Mouse (Mus musculus): ENCODE measurements around the gene Gm6588. TPM values are rescaled to one million over a fixed set of nuclear protein-coding genes. Genes with fewer than 3 reads are reported as not detected.

The Gm6588 gene
- total RNA-seq, 4 experiments from 2014 or later, result not detected

GRCm38 (mm10) chr5:112468986-112469581 lies 19.9 kb downstream of the Gm6588 start:
- DNase-seq (ENCODE audit: low spot score in 2 of 2), result no peak

GRCm38 (mm10) chr5:112470144-112470543 lies 20.9 kb downstream of the Gm6588 start:
- peak in 1 of 2 experiments; percentile 60 for DNase-seq (ENCODE audit: low spot score in 2 of 2)

DNA sequence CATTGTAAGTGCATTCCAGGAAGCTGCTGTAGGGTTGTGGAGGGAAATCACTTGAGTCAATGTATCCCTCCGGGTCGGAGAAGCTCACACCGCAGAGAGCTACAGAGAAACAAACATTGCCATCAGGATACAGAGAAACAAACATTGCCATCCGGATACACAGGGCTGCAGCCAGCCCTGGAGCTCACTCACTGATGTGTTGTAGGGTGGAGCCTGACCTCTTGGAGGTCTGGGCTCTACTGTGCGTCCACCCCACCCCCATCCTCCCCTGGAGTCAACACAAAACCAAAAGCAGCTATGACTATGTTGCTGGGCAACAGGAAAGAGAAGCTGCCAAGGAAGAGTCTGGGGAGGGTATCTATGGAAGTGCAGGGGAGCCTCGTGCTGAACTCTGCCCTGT lies 24.2 kb downstream of the Gm6588 start:
- DNase-seq (ENCODE audit: low spot score in 2 of 2), result no peak

GRCm38 (mm10) chr5:112481946-112482410 lies 32.8 kb downstream of the Gm6588 start:
- DNase-seq (ENCODE audit: low spot score in 2 of 2), result no peak

DNA sequence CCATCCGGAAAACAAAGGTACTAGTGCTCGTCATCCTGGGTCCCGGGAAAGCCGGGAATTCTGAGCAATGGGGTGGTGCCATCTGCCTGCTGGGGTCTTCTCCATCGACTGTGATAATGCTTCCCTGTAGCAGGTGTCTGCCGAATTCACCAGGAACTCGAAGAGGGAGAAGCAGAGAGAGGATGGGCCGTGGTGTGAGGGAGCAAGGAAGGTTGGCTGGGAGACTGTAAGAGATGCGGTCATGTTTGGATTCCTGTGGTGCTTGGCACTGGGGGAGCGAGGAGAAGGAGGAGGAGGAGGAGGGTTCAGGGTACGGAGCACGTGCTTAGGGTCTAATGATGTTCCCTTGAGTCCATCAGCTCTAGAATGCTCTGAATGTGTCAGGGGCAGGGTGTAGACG lies 33.3 kb downstream of the Gm6588 start:
- no peak for DNase-seq (ENCODE audit: low spot score in 2 of 2)

- no peak for DNase-seq (ENCODE audit: low spot score in 2 of 2)
These were observed 33.8 kb downstream of the Gm6588 start for GRCm38 (mm10) chr5:112483030-112483429.

- DNase-seq (ENCODE audit: low spot score in 2 of 2), result peak; percentile 34 to 46
These were observed 35.9 kb downstream of the Gm6588 start for GRCm38 (mm10) chr5:112484924-112485715.

GRCm38 (mm10) chr5:112486415-112486814 lies 37.2 kb downstream of the Gm6588 start:
- no peak for DNase-seq (ENCODE audit: low spot score in 2 of 2)

DNA sequence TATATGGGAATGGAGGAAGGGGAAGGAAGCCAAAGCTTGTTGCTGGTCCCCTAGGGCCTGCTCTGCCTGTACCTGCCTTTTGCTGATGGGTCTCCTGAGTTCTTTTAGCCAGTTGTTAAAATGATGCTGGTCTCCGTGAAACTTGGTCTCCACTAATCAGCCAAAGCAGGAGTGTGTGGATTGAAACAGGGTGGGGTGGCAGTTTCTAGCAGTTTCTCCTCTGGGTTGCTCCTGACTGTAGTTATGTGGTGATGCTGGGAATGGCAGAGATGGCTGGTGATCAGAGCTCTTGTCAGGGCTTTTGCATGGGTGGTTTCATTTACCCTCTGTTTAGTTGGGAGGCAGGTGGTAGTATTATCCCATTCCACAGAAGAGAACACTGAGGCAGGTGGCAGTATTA lies 38.3 kb downstream of the Gm6588 start:
- no peak for DNase-seq (ENCODE audit: low spot score in 2 of 2)

DNA sequence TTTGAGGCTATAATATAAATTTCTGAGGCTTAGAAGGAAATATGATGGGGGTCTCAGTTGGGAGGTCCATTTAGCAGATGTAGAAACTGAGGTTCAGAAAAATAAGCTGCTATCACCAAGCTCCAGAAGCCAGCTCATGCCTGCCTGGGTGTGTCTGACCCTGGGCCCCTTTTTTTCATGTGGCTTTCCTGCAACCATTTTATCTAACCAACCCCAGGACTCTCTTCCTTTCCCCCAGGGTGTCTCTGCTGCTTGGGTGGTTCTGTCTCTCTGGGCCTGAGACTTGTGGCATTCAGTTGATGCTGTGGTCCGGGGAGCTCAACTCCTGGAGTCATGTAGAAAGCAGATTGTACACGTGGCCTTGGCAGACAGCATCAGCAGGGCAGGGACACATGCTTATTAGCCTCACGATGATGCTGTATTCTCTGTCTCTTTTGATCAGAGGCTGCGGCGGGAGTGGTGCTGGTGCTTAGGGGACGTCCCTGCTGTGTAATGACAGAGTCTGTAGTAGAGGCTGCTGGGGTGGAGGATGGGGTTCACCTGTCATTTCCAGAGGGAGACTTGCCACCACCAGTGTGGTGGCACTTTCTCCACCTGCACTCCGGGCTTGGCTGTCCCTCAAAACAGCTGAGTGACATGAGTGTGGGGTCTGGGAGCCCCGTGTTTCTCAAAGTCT lies 39.0 kb downstream of the Gm6588 start:
- DNase-seq (ENCODE audit: low spot score in 2 of 2), result no peak

DNA sequence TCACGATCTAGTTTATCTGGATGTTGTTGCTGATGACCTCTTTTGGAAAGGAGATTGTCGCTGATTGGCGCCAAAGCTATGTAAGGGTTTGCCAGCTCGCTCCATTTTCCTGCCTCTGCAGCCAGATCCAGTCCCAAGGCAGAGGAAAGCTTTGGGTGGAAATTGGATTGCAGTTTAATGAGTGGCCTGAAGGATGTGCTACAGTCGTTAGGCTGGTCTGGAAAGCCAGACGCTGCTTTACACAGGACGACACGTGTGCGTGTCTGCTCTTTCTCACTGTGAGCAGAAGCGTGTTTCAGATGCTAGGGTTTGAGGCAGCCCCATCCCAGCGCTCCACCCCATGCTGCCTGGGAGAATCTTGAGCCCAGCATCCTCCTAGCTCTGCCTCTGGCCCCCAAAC lies 42.3 kb downstream of the Gm6588 start:
- DNase-seq (ENCODE audit: low spot score in 2 of 2), result no peak

DNA sequence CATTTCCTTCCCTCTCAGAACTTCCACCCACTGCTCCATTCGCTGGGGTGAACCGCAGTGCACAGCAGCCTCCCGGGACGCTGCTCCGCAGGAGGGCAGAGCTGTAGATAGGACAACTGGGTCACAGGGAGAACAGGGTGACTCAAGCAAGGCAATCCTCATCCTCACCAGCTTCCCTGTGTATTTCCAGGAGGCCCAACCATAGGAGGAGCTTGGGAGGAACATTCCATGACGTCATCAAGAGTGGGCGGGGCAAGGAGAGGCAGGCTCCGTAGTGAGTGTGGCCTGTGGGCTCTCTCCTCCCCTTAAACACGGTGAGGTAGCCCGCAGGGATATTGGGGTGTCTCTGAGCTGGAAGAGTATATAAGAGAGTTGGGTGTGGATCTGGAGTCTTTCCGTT lies 44.3 kb downstream of the Gm6588 start:
- peak; percentile 41 to 52 for DNase-seq (ENCODE audit: low spot score in 2 of 2)

DNA sequence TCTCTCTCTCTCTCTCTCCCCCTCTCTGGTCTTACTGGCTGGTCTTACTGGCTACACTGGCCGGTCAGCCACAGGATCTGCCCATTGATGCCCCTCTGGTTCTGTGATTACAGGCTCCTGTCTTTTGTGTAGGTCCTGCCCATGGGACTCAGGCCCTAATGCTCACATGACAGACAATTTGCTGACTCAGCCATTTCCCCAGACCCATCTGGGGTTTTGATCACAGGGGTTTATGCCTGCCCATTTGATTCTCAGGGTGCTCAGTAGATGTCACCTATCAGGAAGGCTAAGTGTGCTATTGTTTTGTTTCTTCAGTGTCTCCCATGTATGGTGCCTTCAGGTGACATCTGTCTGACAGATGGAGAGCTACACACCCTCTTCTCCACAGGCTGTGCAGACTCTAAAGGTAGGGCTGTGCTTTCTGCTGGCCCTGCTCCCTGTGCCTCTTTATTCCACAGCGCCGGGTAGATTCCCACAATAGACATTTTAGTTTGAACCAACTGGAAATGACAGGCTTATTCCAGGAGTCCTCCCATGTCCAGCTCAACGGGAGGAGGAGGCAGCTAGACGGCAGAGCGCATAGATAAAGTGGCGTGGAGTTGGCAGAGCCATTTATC lies 47.6 kb downstream of the Gm6588 start:
- DNase-seq (ENCODE audit: low spot score in 2 of 2), result no peak

DNA sequence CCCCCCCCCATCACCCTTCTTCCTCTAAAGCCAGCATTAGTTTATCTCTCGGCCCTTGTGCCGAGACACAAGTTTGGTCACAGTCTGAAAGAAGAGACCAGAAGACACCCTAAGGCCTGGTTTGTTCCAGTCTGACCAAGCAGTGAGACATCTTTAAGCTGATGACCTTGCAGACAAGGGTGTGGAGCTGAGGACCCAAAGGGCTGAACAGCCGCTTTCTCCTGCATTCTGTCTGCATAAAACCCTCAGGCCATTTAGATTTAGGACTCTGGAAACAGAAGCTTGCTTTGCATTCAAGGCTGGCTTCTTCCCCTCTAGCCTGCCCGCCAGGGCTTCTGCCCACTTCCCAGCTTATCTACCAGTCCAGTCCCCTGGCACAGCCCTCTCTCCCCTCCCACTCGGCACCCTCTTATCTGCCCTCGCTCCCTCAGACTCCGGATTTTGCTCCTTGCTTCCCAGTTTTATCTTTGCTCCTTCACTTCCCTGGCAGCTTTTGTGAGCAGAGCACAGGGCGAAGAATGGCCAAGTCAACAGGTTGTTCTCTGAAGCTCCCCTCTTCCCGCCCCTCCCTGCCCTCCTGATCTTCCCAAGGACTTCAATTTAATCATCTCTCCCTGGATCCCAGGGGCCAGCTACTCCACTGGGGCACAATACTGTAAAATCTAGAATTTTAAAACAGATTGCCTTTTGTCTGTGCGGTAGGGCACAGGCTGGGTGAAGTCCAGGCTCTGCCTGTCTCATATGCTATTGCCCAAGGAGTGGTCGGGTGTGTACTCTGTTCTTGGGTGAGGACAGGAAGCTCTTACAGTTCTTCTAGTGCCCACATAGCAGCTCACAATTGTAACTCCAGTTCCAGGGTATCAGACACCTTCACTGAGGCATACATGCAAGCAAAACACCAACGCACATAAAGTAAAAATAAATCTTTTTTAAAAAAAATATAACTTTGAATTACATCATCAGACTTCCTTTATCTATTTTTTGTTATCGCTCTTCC lies 50.0 kb downstream of the Gm6588 start:
- no peak for DNase-seq (ENCODE audit: low spot score in 2 of 2)

DNA sequence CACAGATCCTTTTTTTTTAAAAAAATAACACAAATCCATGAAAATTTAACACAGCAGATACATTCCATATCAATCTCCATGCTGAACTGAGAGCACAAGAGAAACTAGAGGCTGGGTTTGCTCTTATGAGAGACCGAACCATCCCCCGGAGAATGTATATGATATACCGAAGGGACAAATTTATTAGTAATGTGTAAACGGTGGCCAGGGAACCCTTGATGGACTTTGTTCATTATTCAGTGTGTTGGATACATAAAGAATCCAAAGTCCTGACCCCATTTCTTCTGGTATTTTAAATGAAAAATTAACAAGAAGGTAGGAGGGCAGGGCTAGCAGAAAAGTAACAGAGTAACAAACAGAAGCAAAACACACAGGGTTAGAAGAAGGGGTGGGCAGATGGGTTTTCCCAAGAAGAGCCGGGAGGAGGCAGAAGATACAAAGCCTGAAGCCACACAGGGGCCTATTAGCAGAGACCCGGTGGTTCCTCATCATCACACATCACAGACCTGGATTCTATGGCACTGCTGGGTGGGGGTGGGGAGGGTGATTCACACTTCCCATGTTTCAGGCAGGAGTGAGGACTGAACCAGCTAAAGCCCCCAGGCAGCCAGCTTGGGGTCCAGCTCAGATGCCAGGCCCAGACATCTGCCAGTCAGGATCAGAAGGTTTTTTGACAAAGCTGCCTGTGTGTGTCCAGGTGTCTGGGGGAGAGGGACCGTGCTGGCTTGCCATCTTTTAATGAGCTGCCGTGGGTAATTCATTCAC lies 50.9 kb downstream of the Gm6588 start:
- DNase-seq (ENCODE audit: low spot score in 2 of 2), result no peak

Other genes with a start within 250 kb of the Gm6588 start
- gene Cryba4, start 196.9 kb upstream of the Gm6588 start, total RNA-seq (2022), result 1 to 10 TPM; 1.1 to 1.7 (median 1.3) TPM
- 1 to 10 TPM; 3.5 to 6.2 (median 4.4) TPM for gene Crybb1, start 193.6 kb upstream of the Gm6588 start, total RNA-seq (2022)
- gene Tpst2, start 172.7 kb upstream of the Gm6588 start, total RNA-seq (2022), result 10 to 100 TPM; 33.0 to 49.0 (median 39.5) TPM
- gene Tfip11, start 123.1 kb upstream of the Gm6588 start, total RNA-seq (2022), result 10 to 100 TPM; 40.5 to 43.7 (median 42.7) TPM
- gene Srrd, start 106.4 kb upstream of the Gm6588 start, total RNA-seq (2022), result 10 to 100 TPM; 26.1 to 30.5 (median 28.1) TPM
- gene Hps4, start 106.3 kb upstream of the Gm6588 start, total RNA-seq (2022), result 10 to 100 TPM; 37.3 to 45.1 (median 39.2) TPM
- not detected for gene Gm6583, start 93.4 kb upstream of the Gm6588 start, total RNA-seq (2022)
- 100 to 1,000 TPM; 181 to 186 (median 183) TPM for gene Asphd2, start 54.6 kb upstream of the Gm6588 start, total RNA-seq (2022)
- gene Sez6l, start 127.8 kb downstream of the Gm6588 start, total RNA-seq (2022), result 100 to 1,000 TPM; 193 to 229 (median 215) TPM

All from layer of hippocampus, adult 8-10 months (tissue).